Mouse (Mus musculus) embryonic fibroblast, embryonic 13.5 days (primary cell): Measurements from ENCODE around the gene Copa.

ENCODE experiments used
- CTCF ChIP-seq: IDR thresholded peaks from 2 replicates; pipeline ENCODE4 v1.5.1; 2011; ENCODE audit warnings: mild to moderate bottlenecking, control low read depth, low read length, moderate library complexity, borderline replicate concordance; ENCODE audit not compliant: insufficient read depth
- POLR2A ChIP-seq: IDR thresholded peaks from 2 replicates; pipeline ENCODE4 v1.6.1; 2011; ENCODE audit warnings: low read depth, mild to moderate bottlenecking, control low read depth, low read length, moderate library complexity

DNA sequence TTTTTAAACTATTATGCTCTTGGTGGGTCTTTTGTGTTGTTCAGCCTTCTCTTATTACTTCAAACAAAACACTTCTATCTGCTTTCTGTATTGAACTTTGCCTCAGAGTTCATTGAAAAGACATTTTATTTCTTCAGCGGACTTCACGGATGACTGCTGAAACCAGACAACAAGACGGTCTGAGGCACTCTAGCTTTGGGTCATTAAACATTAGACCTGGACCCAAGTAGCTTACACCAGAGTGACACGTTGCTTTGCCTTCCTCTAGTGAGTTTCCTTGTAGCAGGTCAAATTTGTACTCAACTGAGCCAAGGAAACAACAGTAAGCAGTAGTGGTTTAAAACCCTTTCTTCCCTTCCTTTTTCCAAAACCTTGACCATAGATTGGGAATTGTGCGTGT is 85.6 kb downstream of the Copa start:
- TF ChIP-seq CTCF (no peak), POLR2A (no peak)
